Mouse (Mus musculus): ENCODE results near the gene Tcp1. TPM values are rescaled to one million over a fixed set of nuclear protein-coding genes. Genes with fewer than 3 reads are reported as not detected.

Gene Tcp1
- 111 and 135 TPM in 2 replicates for polyA plus RNA-seq (2012; rRNA removed)

DNA sequence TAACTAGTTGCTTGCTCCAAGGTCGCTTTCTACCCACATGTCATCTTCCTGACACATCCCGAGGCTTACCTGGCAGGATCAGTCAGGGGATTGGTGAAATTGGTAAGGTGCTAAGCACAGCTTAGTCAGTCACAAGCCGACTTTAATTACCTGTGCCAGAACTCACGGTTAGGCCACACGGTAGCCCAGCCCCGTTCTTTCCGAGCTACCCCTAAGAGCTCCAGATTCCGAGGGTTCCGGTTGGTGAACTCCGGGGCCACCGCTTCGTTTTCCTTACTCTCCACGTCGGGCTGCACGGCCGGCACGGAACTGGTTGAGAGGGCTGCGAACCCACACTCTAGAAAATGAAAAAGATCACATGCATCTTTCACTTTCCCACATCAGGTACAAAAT lies at the start of gene Tcp1:
Tcp1 (plus strand) TSS at position 214 of the 393 bp plus-strand sequence.

DNA sequence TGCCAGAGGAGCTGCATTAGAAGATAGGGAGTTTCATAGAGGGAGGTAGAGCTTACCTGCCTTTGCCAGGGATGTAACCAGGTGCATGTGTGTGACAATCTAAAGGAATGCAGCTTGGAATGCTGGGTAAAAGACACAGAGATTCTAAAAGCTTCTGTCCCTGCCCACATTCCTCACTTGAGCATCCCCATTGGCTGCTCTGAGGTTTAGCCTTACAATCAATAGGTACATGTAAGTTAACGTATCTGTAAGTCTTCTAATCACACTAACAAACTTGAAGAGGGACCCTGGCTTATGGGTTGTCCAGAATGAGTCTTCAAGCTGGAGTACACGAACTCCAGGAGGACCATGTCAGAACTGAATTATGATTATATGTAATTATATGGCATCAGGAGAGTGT lies 47.5 kb upstream of the Tcp1 start, which contains the start of gene Mas1:
Mas1 (minus strand) TSS at position 101 of the 400 bp plus-strand sequence.

DNA sequence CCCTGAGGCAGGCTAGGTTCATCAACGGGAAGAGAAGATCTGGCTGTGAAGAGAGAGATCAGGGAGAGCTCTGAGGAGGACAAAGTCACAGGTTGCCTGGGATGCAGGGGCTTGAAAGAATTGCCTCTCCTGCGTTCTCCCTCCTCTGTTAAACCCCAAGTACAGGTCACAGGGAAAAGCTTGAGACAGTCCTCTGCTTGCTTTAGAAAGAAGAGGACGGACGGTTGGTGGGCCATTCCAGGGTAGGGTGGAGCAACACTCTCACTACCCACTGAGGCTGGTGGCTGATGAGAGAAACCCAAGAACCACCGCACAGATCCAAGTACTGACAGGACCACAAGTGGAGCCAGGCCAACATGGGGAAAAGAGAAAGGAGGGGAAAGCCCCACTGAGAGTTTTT lies 39.8 kb upstream of the Tcp1 start, which contains the start of gene Mrgprh:
Mrgprh (plus strand) TSS at position 301 of the 400 bp plus-strand sequence.

DNA sequence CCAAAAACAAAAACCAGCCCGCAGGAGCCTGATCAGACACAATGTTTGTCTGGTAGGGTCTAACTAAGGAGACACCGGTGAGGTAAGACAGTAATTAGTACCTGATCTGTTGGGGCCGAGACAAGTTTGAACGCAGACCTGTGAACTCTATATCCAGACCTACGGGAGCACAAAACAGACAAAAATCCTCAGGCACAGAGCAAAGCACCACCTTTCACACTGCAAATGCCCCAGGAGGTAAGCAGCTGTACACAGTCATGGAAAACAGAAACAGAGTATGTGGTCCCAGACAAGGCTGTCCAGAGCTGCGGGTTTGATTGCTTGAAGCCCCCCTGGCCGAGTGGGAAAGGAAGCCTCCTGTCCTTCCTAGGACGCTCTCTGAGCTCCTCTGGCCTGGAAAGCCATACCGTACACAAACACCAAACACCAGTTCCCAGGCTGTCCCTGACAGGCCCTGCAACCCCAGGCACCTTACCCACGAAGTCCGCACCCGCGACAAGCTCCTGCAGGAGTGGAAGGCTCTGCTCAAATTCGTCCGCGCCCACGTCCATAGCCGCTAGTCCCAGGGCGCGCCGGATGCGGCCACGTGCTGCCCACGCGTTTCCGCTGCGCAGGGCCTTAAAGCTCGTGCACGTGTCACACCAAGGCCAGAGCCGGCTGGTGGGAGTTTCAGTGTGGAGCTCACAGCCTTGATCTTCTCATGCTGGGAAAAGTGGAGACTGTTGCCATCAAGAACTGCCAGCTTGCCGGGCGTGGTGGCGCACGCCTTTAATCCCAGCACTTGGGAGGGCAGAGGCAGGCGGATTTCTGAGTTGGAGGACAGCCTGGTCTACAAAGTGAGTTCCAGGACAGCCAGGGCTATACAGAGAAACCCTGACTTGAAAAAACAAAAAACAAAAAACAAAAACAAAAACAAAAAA lies 5.9 kb upstream of the Tcp1 start, which contains the start of gene Pnldc1:
Pnldc1 (minus strand) TSS at position 870 of the 920 bp plus-strand sequence.

DNA sequence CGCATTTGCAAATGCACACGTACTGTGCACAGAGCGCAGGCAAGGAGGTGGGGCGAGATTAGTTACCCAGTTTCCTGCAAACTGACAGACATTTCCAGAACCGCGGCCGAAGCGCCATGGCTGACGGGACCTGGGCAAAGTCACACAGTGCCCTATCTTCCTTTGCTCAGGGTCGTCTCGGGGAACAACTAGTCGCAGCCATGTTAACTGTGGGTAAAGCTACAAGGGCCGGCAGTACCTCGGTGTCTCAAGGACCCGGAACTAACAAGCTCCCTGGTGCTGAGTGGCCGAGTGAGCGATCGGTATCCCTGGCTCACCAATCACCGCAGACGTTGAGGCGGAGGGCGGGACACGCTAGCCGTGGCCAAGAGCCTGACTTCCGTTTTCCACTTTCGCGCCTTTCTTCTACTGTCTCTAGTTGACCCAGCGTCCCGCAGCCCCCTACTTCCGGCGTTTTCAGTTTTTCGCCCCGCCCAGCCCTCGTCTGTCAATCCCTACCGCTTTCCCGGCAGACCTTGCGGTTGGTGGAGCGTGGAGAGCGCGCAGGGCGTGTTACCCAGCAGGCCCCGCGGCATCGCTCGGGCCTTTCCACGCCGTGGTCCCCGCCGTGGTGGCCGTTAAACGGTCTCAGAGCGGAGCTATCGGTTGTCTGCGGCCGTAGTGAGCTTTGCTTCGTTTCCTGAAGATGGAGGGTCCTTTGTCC lies 531 bp downstream of the Tcp1 start, which contains the start of gene Mrpl18:
Mrpl18 (minus strand) TSS at position 465 of the 703 bp plus-strand sequence.

DNA sequence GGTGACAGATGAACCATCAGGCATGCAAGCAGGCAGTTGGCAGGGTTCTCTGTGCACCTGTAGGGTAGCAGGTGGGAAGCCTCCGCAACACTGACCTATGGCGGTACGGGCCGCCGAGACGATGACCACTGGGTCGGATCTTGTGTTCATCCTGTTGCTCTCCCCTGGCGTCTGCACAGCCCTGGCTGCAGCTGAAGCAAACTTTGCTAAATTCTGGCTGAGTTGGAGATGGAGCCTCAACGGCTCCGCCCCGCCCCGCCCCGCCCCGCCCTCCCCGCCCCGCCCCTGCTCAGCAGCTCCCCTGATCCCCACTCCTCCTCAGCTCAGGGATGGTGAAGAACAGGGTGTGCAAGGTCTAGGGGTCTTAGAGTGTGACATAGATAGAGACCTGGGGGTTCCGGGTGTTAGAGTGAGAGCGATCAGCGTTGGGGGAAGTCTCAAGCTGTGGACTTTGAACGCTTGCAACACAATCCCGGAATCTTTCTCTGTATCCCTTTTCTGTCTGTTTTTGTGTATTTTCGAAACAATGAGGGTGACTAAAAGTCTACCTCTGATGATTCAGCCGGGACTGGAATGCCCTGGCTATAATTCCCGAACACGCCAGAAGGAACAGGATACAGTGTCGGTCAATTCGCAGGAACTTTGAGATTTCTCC lies 24.8 kb downstream of the Tcp1 start, which contains the start of gene Acat3:
Acat3 (minus strand) TSS at position 450 of the 655 bp plus-strand sequence.

DNA sequence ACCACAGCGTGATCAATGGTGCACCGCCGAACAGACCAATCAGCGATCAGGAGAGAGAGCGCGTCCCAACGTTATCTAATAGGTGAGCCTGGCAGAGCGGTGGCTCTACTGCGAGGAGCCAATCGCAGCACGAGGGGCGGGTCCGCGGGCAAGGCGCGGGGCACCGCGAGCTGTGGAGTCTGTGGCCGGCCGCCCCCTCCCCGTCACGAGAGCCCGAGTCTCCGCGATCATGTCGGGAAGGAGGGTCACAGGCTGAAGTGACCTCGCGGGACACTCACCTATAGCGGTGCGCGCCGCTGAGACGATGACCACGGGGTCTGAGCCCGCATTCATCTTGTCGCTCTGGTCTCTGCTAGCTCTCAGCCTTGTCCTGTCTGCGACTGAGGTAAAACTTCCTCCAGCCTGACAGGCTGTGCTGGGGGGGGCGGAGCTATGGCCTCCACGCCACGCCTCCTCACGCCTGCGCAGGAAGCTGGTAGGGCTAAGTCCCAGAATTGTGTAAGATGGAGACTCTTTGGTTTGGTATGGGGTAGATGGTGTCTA lies 44.9 kb downstream of the Tcp1 start, which contains the start of gene Acat2:
Acat2 (minus strand) TSS at position 417 of the 543 bp plus-strand sequence.

Other genes with a start within 250 kb of the Tcp1 start
- 0.01 and 0.08 TPM in 2 replicates for gene Slc22a1, start 239.9 kb upstream of the Tcp1 start, polyA plus RNA-seq (2012; rRNA removed)
- 13.0 and 13.9 TPM in 2 replicates for gene Igf2r, start 146.0 kb upstream of the Tcp1 start, polyA plus RNA-seq (2012; rRNA removed)
- 0.07 and 0.08 TPM in 2 replicates for gene Mas1, start 47.6 kb upstream of the Tcp1 start, polyA plus RNA-seq (2012; rRNA removed)
- 0.01 TPM in 1 of 2 replicates, not detected in the other for gene Mrgprh, start 39.7 kb upstream of the Tcp1 start, polyA plus RNA-seq (2012; rRNA removed)
- 0.62 and 0.77 TPM in 2 replicates for gene Pnldc1, start 5.5 kb upstream of the Tcp1 start, polyA plus RNA-seq (2012; rRNA removed)
- gene Mrpl18, start 644 bp downstream of the Tcp1 start, polyA plus RNA-seq (2012; rRNA removed), result 58.7 and 65.0 TPM in 2 replicates
- gene Acat3, start 24.9 kb downstream of the Tcp1 start, polyA plus RNA-seq (2012; rRNA removed), result 3.5 and 4.3 TPM in 2 replicates
- 34.7 and 41.4 TPM in 2 replicates for gene Acat2, start 45.0 kb downstream of the Tcp1 start, polyA plus RNA-seq (2012; rRNA removed)
- gene Wtap, start 78.5 kb downstream of the Tcp1 start, polyA plus RNA-seq (2012; rRNA removed), result 28.0 and 31.6 TPM in 2 replicates
- 91.4 and 92.0 TPM in 2 replicates for gene Sod2, start 91.1 kb downstream of the Tcp1 start, polyA plus RNA-seq (2012; rRNA removed)
- 0.02 TPM in 1 of 2 replicates, not detected in the other for gene Gpr31b, start 136.6 kb downstream of the Tcp1 start, polyA plus RNA-seq (2012; rRNA removed)
- gene Tcp10b, start 145.4 kb downstream of the Tcp1 start, polyA plus RNA-seq (2012; rRNA removed), result 0.03 TPM in 2 replicates
- 0.01 TPM in 1 of 2 replicates, not detected in the other for gene Unc93a, start 216.1 kb downstream of the Tcp1 start, polyA plus RNA-seq (2012; rRNA removed)